Mouse (Mus musculus) cerebellum, adult 2 months (tissue): Measurements from ENCODE around the gene Spopl.

Experiments
- CTCF ChIP-seq: fragments of 200-500 bp; IDR thresholded peaks from 2 replicates; pipeline ENCODE4 v1.5.1; 2011; ENCODE audit warnings: low read depth, mild to moderate bottlenecking, control low read depth, low read length, moderate library complexity, borderline replicate concordance; ENCODE audit not compliant: insufficient read depth
- POLR2A ChIP-seq: fragments of 200-500 bp; IDR thresholded peaks from 2 replicates; pipeline ENCODE4 v1.6.1; 2011; ENCODE audit warnings: low read length, control low read depth, borderline replicate concordance; ENCODE audit not compliant: insufficient read depth

GRCm38 (mm10) chr2:23481715-23482114 lies 90.2 kb downstream of the Spopl start:
- TF ChIP-seq CTCF (no peak), POLR2A (no peak)
